Mouse (Mus musculus) megakaryocyte-erythroid progenitor cell, adult 5-6 weeks (primary cell): ENCODE measurements around the gene Edf1. TPM values are rescaled to one million over a fixed set of nuclear protein-coding genes. Genes with fewer than 3 reads are reported as not detected.
"Not testable (repeated sequence)": the region's sequence is repeated elsewhere in the genome, so short reads cannot be mapped to it uniquely, and the experiment has no call there.

ENCODE experiments used
- ATAC-seq: replicated peaks from 2 replicates; pipeline ENCODE4 v1.8.0; 2016; ENCODE audit warnings: mild to moderate bottlenecking, inconsistent platforms; ENCODE audit not compliant: severe bottlenecking, poor library complexity, low FRiP score, low TSS enrichment
- total RNA-seq, 2 experiments: library from RNA; stranded (forward) in 1 of 2; stranded (reverse) in 1 of 2; fragments of 200-1000, 215-1000 nt in 1 of 2; fragments of >200 nt in 1 of 2; fragmentation: Nextera tagmentation in 1 of 2; gene quantifications; 2 replicates each; pipeline ENCODE4 v1.2.3; 2014 to 2017

Edf1 gene
- total RNA-seq (2014; fragmentation: Nextera tagmentation) (151 and 209 TPM in 2 replicates), total RNA-seq (2017) (60.9 and 105 TPM in 2 replicates)

- ATAC-seq: peak; percentile 96
These were observed at the start of gene Edf1 for GRCm38 (mm10) chr2:25557221-25557963. Edf1 (plus strand) TSS chr2:25557847.

GRCm38 (mm10) chr2:25509912-25510311 is 47.7 kb upstream of the Edf1 start:
- no peak for ATAC-seq

- ATAC-seq: no peak
These were observed 30.9 kb upstream of the Edf1 start for GRCm38 (mm10) chr2:25526510-25527302.

DNA sequence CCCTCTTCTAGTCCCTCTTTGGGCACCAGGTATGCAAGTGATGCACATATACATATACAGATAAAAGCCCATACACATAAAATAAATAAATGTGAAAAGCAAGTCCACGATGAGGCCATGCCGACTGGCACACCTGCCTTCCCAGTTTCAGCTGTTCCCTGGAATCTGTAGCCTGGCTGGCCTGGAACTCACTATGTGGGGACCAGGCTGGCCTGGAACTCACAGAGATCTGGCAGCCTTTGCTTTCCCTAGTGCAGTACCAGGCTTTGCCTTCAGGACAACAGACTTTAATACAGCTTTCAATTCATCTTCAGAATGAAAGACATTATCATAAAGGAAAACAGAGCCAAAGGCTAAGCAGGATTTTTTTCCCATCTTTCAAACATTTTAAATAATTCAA is 23.9 kb upstream of the Edf1 start:
- no peak for ATAC-seq

GRCm38 (mm10) chr2:25534178-25534865 is 23.3 kb upstream of the Edf1 start:
- ATAC-seq: peak; percentile 84

GRCm38 (mm10) chr2:25534866-25535182 is 22.8 kb upstream of the Edf1 start:
- ATAC-seq: no peak

DNA sequence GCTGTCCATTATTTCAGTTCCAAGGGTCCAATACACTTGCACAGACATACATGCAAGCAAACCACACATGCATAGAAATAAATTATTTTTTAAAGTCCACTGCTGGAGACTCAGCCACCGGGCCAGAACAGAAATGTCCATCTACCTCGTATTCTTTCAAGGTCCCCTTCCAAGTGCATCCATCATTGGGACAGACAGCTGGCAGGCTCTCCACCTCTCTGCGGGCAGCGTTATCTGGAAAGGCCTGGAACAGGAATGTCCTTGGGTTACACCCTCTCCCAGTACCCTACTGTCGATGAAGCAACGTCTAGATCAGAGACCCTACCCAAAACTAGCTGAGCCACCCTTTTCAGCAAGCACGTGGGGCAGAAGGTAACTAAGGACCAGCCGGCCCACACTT is 21.1 kb upstream of the Edf1 start:
- ATAC-seq: no peak

- no peak for ATAC-seq
These were observed 17.1 kb upstream of the Edf1 start for GRCm38 (mm10) chr2:25540541-25540948.

- no peak for ATAC-seq
These were observed 15.8 kb upstream of the Edf1 start for GRCm38 (mm10) chr2:25541644-25542367.

- peak; percentile 24; the same call in 1 of the 2 replicates for ATAC-seq
These were observed 11.4 kb upstream of the Edf1 start for GRCm38 (mm10) chr2:25545996-25546810.

GRCm38 (mm10) chr2:25546811-25547491 is 10.7 kb upstream of the Edf1 start, which contains the start of gene Traf2:
Traf2 (minus strand) TSS chr2:25546940.
- ATAC-seq: peak; percentile 99

- no peak for ATAC-seq
These were observed 8.3 kb upstream of the Edf1 start for GRCm38 (mm10) chr2:25549021-25549991.

DNA sequence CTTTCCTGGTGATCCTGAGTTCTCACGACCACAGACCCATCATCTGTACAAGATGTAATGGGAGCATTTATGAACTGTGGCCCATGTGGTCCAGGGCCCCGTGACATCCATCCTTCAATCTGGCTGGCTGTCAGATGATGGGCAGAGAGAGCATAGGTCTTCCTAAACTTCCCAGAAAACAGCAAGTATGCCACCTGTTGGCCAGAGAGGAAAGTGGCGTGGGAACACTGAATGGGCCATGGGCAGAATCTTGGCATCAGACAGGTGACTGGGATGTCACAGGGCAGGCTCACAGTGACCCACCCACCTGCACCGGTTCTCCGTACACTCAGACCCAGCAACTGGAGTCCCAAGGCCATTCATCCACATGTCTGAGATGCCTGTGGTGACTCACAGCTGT is 6.5 kb upstream of the Edf1 start:
- no peak for ATAC-seq

DNA sequence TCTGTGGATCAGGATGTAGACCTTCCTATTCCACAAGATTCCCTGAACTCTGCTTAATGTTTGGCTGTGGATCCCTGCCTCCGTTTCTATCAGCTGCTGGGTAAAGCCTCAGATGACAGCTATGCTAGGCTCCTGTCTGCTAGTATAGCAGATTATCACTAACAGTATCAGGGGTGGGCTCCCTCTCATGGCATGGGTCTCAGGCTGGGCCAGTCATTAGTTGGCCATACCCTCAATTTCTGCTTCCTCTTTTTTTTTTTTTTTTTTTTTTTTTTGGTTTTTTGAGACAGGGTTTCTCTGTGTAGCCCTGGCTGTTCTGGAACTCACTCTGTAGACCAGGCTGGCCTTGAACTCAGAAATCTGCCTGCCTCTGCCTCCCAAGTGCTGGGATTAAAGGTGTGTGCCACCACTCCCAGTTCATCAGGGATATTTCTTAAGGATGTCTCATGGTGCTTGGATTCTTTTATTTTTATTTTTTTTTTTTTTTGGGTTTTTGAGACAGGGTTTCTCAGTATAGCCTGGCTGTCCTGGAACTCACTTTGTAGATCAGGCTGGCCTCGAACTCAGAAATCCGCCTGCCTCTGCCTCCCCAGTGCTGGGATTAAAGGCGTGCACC is 4.4 kb upstream of the Edf1 start:
- ATAC-seq: not testable (repeated sequence)

DNA sequence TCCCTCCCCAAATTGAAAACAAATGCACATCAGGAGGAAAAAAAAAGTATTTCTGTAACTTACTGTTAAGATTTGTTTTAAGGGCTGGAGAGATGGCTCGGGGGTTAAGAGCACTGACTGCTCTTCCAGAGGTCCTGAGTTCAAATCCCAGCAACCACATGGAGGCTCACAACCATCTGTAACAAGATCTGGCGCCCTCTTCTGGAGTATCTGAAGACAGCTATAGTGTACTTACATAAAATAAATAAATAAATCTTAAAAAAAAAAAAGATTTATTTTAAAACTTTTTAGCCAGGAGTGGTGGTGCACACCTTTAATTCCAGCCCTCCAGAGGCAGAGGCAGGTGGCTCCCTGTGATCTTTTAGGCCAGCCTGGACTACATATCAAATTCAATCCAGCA is 2.2 kb upstream of the Edf1 start:
- ATAC-seq: not testable (repeated sequence)

GRCm38 (mm10) chr2:25556296-25556695 is 1.4 kb upstream of the Edf1 start:
- no peak for ATAC-seq

DNA sequence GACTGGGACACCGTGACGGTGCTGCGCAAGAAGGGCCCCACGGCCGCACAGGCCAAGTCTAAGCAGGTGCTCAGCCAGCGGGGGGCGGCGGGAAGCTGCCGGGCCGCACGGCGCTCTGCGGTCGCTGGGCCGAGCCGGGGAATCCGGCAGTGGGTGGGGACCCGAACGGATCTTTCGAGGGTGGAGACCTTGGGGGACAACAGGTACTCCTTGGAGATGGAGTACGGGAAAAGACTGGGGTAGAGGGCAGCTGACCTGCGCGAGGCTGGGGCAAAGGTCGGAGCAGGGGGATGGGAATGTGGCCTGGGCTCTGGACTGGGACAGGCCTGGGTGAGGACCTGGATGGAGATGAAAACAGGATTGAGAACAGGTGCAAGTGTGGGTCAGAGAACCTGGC is 315 bp downstream of the Edf1 start:
- ATAC-seq: 0 out of 2 replicates have a peak, but pooled peaks have one; percentile 3
